Mouse (Mus musculus) embryonic facial prominence, embryonic 13.5 days (tissue): ENCODE measurements around the gene Pfkp. TPM values are rescaled to one million over a fixed set of nuclear protein-coding genes. Genes with fewer than 3 reads are reported as not detected.

Experiments used
- ATAC-seq: fragments of 200-750 bp; cut with Nextera tagmentation; 2 replicates; pipeline ENCODE4 v1.8.0; 2017; ENCODE audit warnings: low read depth; ENCODE audit not compliant: insufficient number of reproducible peaks, insufficient read depth, low FRiP score, low TSS enrichment
- H3K27ac ChIP-seq: fragments of 300-500 bp; sonication (generic); 2 replicates; pipeline ENCODE4 v1.5.1; 2015; ENCODE audit warnings: moderate library complexity, mild to moderate bottlenecking, inconsistent platforms
- H3K27me3 ChIP-seq: fragments of 300-500 bp; sonication (generic); 2 replicates; pipeline ENCODE4 v1.6.1; 2015; ENCODE audit warnings: mild to moderate bottlenecking, inconsistent platforms
- H3K36me3 ChIP-seq: fragments of 300-500 bp; sonication (generic); 2 replicates; pipeline ENCODE4 v1.6.1; 2015; ENCODE audit warnings: mild to moderate bottlenecking, inconsistent platforms
- H3K4me1 ChIP-seq: fragments of 300-500 bp; sonication (generic); 2 replicates; pipeline ENCODE4 v1.6.1; 2015; ENCODE audit warnings: inconsistent platforms
- H3K4me2 ChIP-seq: fragments of 300-500 bp; sonication (generic); 2 replicates; pipeline ENCODE4 v1.6.1; 2015; ENCODE audit warnings: moderate library complexity, mild to moderate bottlenecking, inconsistent platforms
- H3K4me3 ChIP-seq: fragments of 300-500 bp; sonication (generic); 2 replicates; pipeline ENCODE4 v1.5.1; 2015; ENCODE audit warnings: mild to moderate bottlenecking, inconsistent platforms
- H3K9ac ChIP-seq: fragments of 300-500 bp; sonication (generic); 2 replicates; pipeline ENCODE4 v1.6.1; 2015; ENCODE audit warnings: mild to moderate bottlenecking, inconsistent platforms
- H3K9me3 ChIP-seq: fragments of 300-500 bp; sonication (generic); 2 replicates; pipeline ENCODE4 v1.6.1; 2016; ENCODE audit warnings: inconsistent platforms
- WGBS: fragments of 180-500 bp; shearing (Covaris S2); methylation state at CpG from one replicate; pipeline ENCODE4 v1.1.7; 2015; ENCODE audit warnings: mixed read lengths; 5-methylcytosine and 5-hydroxymethylcytosine counted together
- polyA plus RNA-seq: library from polyadenylated mRNA; unstranded; fragments of >200 nt; fragmentation: Nextera tagmentation; extraction: Ambion mirVana; gene quantifications from 2 replicates; pipeline ENCODE4 v1.2.1, GENCODE M21; 2015

Pfkp gene
- 14.2 and 14.4 TPM in 2 replicates for polyA plus RNA-seq

DNA sequence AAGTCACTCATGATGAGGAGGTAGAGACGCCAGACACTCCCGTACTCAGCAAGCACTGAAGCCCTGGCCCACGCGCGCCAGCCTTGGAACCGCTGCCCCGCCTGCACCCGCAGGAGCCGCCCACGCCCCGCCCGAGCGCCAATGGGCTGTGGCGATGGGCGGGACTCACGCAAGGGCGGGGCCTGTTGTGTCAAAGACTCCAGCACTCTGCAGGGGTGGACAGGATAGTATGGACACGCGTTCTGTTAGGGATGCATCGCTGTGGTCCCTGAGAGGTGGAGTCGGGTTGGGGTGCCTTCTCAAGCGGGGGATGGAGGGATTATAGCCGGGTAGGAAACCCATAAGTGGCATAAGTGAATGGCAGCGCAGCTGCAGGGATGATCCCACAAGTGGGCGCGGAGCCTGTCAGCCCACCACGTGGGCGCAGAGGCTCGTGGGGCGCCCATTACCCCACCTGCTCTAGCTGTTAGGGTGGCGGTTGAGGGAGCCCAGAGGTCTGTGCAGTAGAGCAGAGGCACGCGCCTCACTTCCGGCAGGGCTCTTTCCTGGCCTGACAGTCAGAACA lies at the start of gene Pfkp:
TSS of gene Pfkp (minus strand) at position 109 of the 565 bp plus-strand sequence.
- H3K9ac ChIP-seq: peak within 1 kb of the TSS; percentile 69
- peak within 1 kb of the TSS; percentile 99 for H3K4me2 ChIP-seq
- peak; percentile 94 for ATAC-seq
- WGBS: under 1% methylated on average over 34 of the region's 34 CpGs
- H3K9me3 ChIP-seq: no peaks in the 10 kb centered on the region
- peaks cover 21% of the 10 kb centered on the region for H3K4me1 ChIP-seq
- no peaks in the 10 kb centered on the region for H3K36me3 ChIP-seq
- H3K4me3 ChIP-seq: peak within 1 kb of the TSS; percentile 56
- no peak within 1 kb of the TSS for H3K27ac ChIP-seq
- peaks cover 10% of the 10 kb centered on the region; the same call in 1 of the 2 replicates for H3K27me3 ChIP-seq

DNA sequence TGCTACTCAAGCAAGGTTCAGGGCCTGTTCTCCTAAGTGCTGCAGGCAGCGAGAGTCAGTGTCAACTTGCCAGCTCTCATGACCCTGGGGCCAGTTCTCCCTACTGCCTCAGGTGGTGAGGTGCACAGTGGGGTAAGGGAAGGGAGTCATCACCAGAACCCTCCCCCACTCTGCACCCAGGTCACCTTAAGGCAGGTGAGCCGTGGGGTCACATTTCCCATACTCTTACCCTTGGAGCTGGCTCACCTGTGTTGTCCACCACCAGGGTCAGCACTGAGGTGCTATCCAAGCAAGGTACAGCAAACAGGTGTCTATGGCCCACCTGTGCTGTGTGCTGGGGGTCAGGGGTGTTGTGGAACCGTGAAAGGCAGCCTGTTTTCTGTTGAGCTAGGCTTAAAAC lies 42.0 kb upstream of the Pfkp start:
- 79% methylated on average over 3 of the region's 3 CpGs for WGBS
- no peak for ATAC-seq
- Histone ChIP-seq H3K9ac (no peak overlapping the region), H3K27ac (no peak overlapping the region), H3K36me3 (no peaks in the 10 kb centered on the region), H3K27me3 (no peaks in the 10 kb centered on the region), H3K4me1 (no peaks in the 10 kb centered on the region), H3K4me2 (no peak overlapping the region), H3K9me3 (no peaks in the 10 kb centered on the region), H3K4me3 (no peak overlapping the region)

- Histone ChIP-seq H3K9me3 (no peaks in the 10 kb centered on the region), H3K27me3 (no peaks in the 10 kb centered on the region), H3K4me2 (no peak overlapping the region), H3K4me1 (no peaks in the 10 kb centered on the region), H3K36me3 (no peaks in the 10 kb centered on the region), H3K9ac (no peak overlapping the region), H3K27ac (no peak overlapping the region), H3K4me3 (no peak overlapping the region)
- no peak for ATAC-seq
- WGBS: 65% methylated on average over 4 of the region's 4 CpGs
Observed at GRCm38 (mm10) chr13:6689962-6690361, 41.4 kb upstream of the Pfkp start.

GRCm38 (mm10) chr13:6688790-6689433 lies 40.3 kb upstream of the Pfkp start:
- no peaks in the 10 kb centered on the region for H3K27me3 ChIP-seq
- no peak for ATAC-seq

DNA sequence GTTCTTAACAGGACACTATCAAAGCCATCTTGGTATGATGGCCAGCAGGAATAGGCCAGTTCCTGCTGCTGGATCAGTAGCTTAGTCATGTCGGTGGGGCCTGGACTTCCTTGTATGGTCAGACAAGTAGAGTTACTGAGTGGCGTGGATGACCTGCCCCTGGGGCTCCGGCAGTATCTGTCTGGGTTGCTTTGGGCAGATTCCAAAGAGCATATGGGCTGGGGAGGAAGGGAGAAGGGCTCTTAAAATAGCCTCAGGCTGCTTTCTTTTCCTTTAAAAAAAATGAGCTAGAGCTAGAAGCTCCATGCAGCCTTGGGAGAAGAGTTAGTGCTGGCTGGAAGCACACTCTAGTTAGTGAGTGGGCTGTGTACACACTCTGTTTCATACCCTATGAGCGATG lies 18.3 kb upstream of the Pfkp start:
- H3K4me2 ChIP-seq: no peak overlapping the region
- no peaks in the 10 kb centered on the region for H3K36me3 ChIP-seq
- no peak overlapping the region for H3K9ac ChIP-seq
- no peak for ATAC-seq
- no peak overlapping the region for H3K4me3 ChIP-seq
- no peak overlapping the region for H3K27ac ChIP-seq
- H3K9me3 ChIP-seq: no peaks in the 10 kb centered on the region
- H3K4me1 ChIP-seq: no peaks in the 10 kb centered on the region
- no peaks in the 10 kb centered on the region for H3K27me3 ChIP-seq
- 72% methylated on average over 4 of the region's 4 CpGs for WGBS

More at GRCm38 (mm10) chr13:6688790-6689433, 40.3 kb upstream of the Pfkp start:
- Histone ChIP-seq H3K9me3 (no peaks in the 10 kb centered on the region), H3K36me3 (no peaks in the 10 kb centered on the region), H3K27ac (no peak overlapping the region), H3K4me3 (no peak overlapping the region), H3K4me1 (no peaks in the 10 kb centered on the region), H3K4me2 (no peak overlapping the region), H3K9ac (no peak overlapping the region)
- WGBS: 40% methylated on average over 7 of the region's 7 CpGs

- no peaks in the 10 kb centered on the region for H3K4me1 ChIP-seq
- no peak overlapping the region for H3K9ac ChIP-seq
- 42% methylated on average over 1 of the region's 1 CpGs for WGBS
- no peaks in the 10 kb centered on the region for H3K9me3 ChIP-seq
- no peaks in the 10 kb centered on the region for H3K36me3 ChIP-seq
- no peak overlapping the region for H3K27ac ChIP-seq
- ATAC-seq: no peak
- no peaks in the 10 kb centered on the region for H3K27me3 ChIP-seq
- no peak overlapping the region for H3K4me3 ChIP-seq
- H3K4me2 ChIP-seq: no peak overlapping the region
Observed at GRCm38 (mm10) chr13:6665506-6665905, 16.9 kb upstream of the Pfkp start.

DNA sequence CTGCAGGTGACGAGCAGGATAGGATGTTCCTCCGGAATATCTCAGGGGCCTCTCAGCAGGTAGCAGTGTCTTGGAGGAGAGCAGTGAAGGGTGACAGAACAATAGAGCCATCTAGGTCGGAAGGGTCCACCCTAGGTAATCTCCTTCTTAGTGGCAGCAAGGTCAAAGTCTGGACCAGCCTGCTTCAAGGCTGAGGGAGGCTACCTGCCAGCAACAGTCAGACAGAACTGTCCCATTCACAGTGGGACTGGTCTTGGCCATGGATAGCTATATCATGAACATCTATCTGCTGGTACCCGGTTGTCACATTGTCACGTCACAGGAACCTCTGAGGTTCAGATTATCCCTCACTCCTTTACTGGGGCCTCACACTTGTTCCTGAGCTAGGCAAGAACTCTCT lies 15.6 kb upstream of the Pfkp start:
- WGBS: 72% methylated on average over 5 of the region's 5 CpGs
- H3K27ac ChIP-seq: no peak overlapping the region
- H3K27me3 ChIP-seq: no peaks in the 10 kb centered on the region
- no peaks in the 10 kb centered on the region for H3K9me3 ChIP-seq
- no peak for ATAC-seq
- no peak overlapping the region for H3K9ac ChIP-seq
- no peaks in the 10 kb centered on the region for H3K4me1 ChIP-seq
- no peaks in the 10 kb centered on the region for H3K36me3 ChIP-seq
- no peak overlapping the region for H3K4me2 ChIP-seq
- no peak overlapping the region for H3K4me3 ChIP-seq

DNA sequence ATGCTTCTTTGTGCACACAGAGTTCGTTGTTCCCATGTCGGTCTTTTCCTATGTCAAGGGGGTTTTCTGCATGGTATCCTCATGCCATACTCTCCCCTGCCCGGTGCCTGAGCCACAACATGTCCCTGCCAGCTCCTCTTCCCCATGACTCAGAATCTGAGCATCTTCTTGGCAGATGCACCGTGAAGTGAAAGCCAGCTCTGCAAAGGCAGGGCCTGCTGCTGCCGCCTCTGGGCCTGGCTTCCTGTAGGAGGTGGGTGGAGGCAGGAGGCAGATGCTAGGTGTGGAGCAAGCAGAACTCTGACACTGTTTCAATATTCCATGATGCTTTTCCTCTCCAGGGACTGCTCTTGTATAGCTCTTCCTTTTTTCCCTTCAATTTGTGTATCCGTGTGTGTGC lies 10.7 kb upstream of the Pfkp start:
- Histone ChIP-seq H3K4me3 (no peak overlapping the region), H3K27ac (no peak overlapping the region), H3K4me1 (no peaks in the 10 kb centered on the region), H3K27me3 (no peaks in the 10 kb centered on the region), H3K9me3 (no peaks in the 10 kb centered on the region), H3K9ac (no peak overlapping the region), H3K36me3 (no peaks in the 10 kb centered on the region), H3K4me2 (no peak overlapping the region)
- WGBS: 74% methylated on average over 6 of the region's 6 CpGs
- ATAC-seq: no peak

GRCm38 (mm10) chr13:6657300-6657699 lies 8.7 kb upstream of the Pfkp start:
- H3K36me3 ChIP-seq: no peaks in the 10 kb centered on the region
- no peaks in the 10 kb centered on the region for H3K9me3 ChIP-seq
- H3K27ac ChIP-seq: no peak overlapping the region
- H3K9ac ChIP-seq: no peak overlapping the region
- H3K27me3 ChIP-seq: no peaks in the 10 kb centered on the region
- no peaks in the 10 kb centered on the region for H3K4me1 ChIP-seq
- 81% methylated on average over 2 of the region's 2 CpGs for WGBS
- H3K4me2 ChIP-seq: no peak overlapping the region
- ATAC-seq: no peak
- no peak overlapping the region for H3K4me3 ChIP-seq

DNA sequence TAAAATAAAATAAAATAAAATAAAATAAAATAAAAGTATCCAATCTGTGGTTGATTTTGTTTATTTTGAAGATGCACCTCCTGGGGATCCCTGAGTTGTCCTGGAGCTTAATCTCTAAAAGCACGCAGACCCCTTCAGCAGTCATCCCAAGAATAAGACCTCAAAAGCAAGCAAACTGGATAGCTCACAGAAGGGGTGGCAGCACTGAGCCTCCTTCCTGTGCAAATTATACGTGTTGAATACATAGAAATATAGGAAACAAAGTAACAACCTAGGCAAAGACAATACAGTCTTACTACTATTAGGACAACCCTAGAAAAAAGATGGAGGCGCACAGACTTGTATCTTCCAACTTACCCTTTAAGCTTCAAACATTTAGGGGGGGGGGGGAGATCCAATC lies 965 bp upstream of the Pfkp start:
- H3K36me3 ChIP-seq: no peaks in the 10 kb centered on the region
- no peak overlapping the region for H3K4me3 ChIP-seq
- WGBS: 63% methylated on average over 3 of the region's 3 CpGs
- no peak overlapping the region for H3K9ac ChIP-seq
- peaks cover 21% of the 10 kb centered on the region for H3K4me1 ChIP-seq
- no peaks in the 10 kb centered on the region for H3K9me3 ChIP-seq
- H3K27me3 ChIP-seq: peaks cover 10% of the 10 kb centered on the region; the same call in 1 of the 2 replicates
- H3K4me2 ChIP-seq: no peak overlapping the region
- no peak for ATAC-seq
- no peak overlapping the region for H3K27ac ChIP-seq

GRCm38 (mm10) chr13:6647992-6648668 lies 447 bp downstream of the Pfkp start:
- ATAC-seq: peak; percentile 17; the same call in 1 of the 2 replicates
- Histone ChIP-seq H3K9ac (peak overlapping the region; percentile 69), H3K4me3 (peak overlapping the region; percentile 56), H3K4me2 (peak overlapping the region; percentile 99), H3K4me1 (peaks cover 21% of the 10 kb centered on the region), H3K9me3 (no peaks in the 10 kb centered on the region), H3K36me3 (no peaks in the 10 kb centered on the region), H3K27ac (no peak overlapping the region), H3K27me3 (peaks cover 10% of the 10 kb centered on the region; the same call in 1 of the 2 replicates)
- WGBS: under 1% methylated on average over 28 of the region's 28 CpGs
